Mouse (Mus musculus): ENCODE results near the gene B3gat3. TPM values are rescaled to one million over a fixed set of nuclear protein-coding genes. Genes with fewer than 3 reads are reported as not detected.

The B3gat3 gene
- polyA plus RNA-seq, 1 experiment from 2014 or later: 6.2 TPM

Other genes with a start within 250 kb of the B3gat3 start
- gene Slc3a2, start 197.0 kb upstream of the B3gat3 start, polyA plus RNA-seq (2014; fragmentation: Illumina TruSeq; extraction: RNeasy Lipid Tissue Mini Kit (QIAGEN cat#74804); ENCODE audit: low read depth, low replicate concordance): 49.2 TPM
- gene Wdr74, start 184.5 kb upstream of the B3gat3 start, polyA plus RNA-seq (2014; fragmentation: Illumina TruSeq; extraction: RNeasy Lipid Tissue Mini Kit (QIAGEN cat#74804); ENCODE audit: low read depth, low replicate concordance): 8.7 TPM
- gene 1700092M07Rik, start 179.7 kb upstream of the B3gat3 start, polyA plus RNA-seq (2014; fragmentation: Illumina TruSeq; extraction: RNeasy Lipid Tissue Mini Kit (QIAGEN cat#74804); ENCODE audit: low read depth, low replicate concordance): not detected
- gene Stx5a, start 179.0 kb upstream of the B3gat3 start, polyA plus RNA-seq (2014; fragmentation: Illumina TruSeq; extraction: RNeasy Lipid Tissue Mini Kit (QIAGEN cat#74804); ENCODE audit: low read depth, low replicate concordance): 45.2 TPM
- gene Nxf1, start 163.3 kb upstream of the B3gat3 start, polyA plus RNA-seq (2014; fragmentation: Illumina TruSeq; extraction: RNeasy Lipid Tissue Mini Kit (QIAGEN cat#74804); ENCODE audit: low read depth, low replicate concordance): 39.4 TPM
- gene Tmem223, start 149.4 kb upstream of the B3gat3 start, polyA plus RNA-seq (2014; fragmentation: Illumina TruSeq; extraction: RNeasy Lipid Tissue Mini Kit (QIAGEN cat#74804); ENCODE audit: low read depth, low replicate concordance): 19.2 TPM
- gene Tmem179b, start 145.9 kb upstream of the B3gat3 start, polyA plus RNA-seq (2014; fragmentation: Illumina TruSeq; extraction: RNeasy Lipid Tissue Mini Kit (QIAGEN cat#74804); ENCODE audit: low read depth, low replicate concordance): 30.8 TPM
- not detected for gene Taf6l, start 134.0 kb upstream of the B3gat3 start, polyA plus RNA-seq (2014; fragmentation: Illumina TruSeq; extraction: RNeasy Lipid Tissue Mini Kit (QIAGEN cat#74804); ENCODE audit: low read depth, low replicate concordance)
- 19.2 TPM for gene Polr2g, start 121.8 kb upstream of the B3gat3 start, polyA plus RNA-seq (2014; fragmentation: Illumina TruSeq; extraction: RNeasy Lipid Tissue Mini Kit (QIAGEN cat#74804); ENCODE audit: low read depth, low replicate concordance)
- gene Zbtb3, start 117.8 kb upstream of the B3gat3 start, polyA plus RNA-seq (2014; fragmentation: Illumina TruSeq; extraction: RNeasy Lipid Tissue Mini Kit (QIAGEN cat#74804); ENCODE audit: low read depth, low replicate concordance): not detected
- gene Ttc9c, start 101.0 kb upstream of the B3gat3 start, polyA plus RNA-seq (2014; fragmentation: Illumina TruSeq; extraction: RNeasy Lipid Tissue Mini Kit (QIAGEN cat#74804); ENCODE audit: low read depth, low replicate concordance): 27.0 TPM
- gene Hnrnpul2, start 100.4 kb upstream of the B3gat3 start, polyA plus RNA-seq (2014; fragmentation: Illumina TruSeq; extraction: RNeasy Lipid Tissue Mini Kit (QIAGEN cat#74804); ENCODE audit: low read depth, low replicate concordance): 49.7 TPM
- not detected for gene AC129217.1, start 90.6 kb upstream of the B3gat3 start, polyA plus RNA-seq (2014; fragmentation: Illumina TruSeq; extraction: RNeasy Lipid Tissue Mini Kit (QIAGEN cat#74804); ENCODE audit: low read depth, low replicate concordance)
- gene Bscl2, start 82.9 kb upstream of the B3gat3 start, polyA plus RNA-seq (2014; fragmentation: Illumina TruSeq; extraction: RNeasy Lipid Tissue Mini Kit (QIAGEN cat#74804); ENCODE audit: low read depth, low replicate concordance): 6.6 TPM
- gene Gng3, start 81.2 kb upstream of the B3gat3 start, polyA plus RNA-seq (2014; fragmentation: Illumina TruSeq; extraction: RNeasy Lipid Tissue Mini Kit (QIAGEN cat#74804); ENCODE audit: low read depth, low replicate concordance): not detected
- gene Lrrn4cl, start 69.6 kb upstream of the B3gat3 start, polyA plus RNA-seq (2014; fragmentation: Illumina TruSeq; extraction: RNeasy Lipid Tissue Mini Kit (QIAGEN cat#74804); ENCODE audit: low read depth, low replicate concordance): not detected
- gene Ubxn1, start 48.9 kb upstream of the B3gat3 start, polyA plus RNA-seq (2014; fragmentation: Illumina TruSeq; extraction: RNeasy Lipid Tissue Mini Kit (QIAGEN cat#74804); ENCODE audit: low read depth, low replicate concordance): 32.8 TPM
- 2.7 TPM for gene Uqcc3, start 39.5 kb upstream of the B3gat3 start, polyA plus RNA-seq (2014; fragmentation: Illumina TruSeq; extraction: RNeasy Lipid Tissue Mini Kit (QIAGEN cat#74804); ENCODE audit: low read depth, low replicate concordance)
- gene Lbhd1, start 36.6 kb upstream of the B3gat3 start, polyA plus RNA-seq (2014; fragmentation: Illumina TruSeq; extraction: RNeasy Lipid Tissue Mini Kit (QIAGEN cat#74804); ENCODE audit: low read depth, low replicate concordance): 49.1 TPM
- not detected for gene Gm49403, start 36.4 kb upstream of the B3gat3 start, polyA plus RNA-seq (2014; fragmentation: Illumina TruSeq; extraction: RNeasy Lipid Tissue Mini Kit (QIAGEN cat#74804); ENCODE audit: low read depth, low replicate concordance)
- gene 1810009A15Rik, start 31.5 kb upstream of the B3gat3 start, polyA plus RNA-seq (2014; fragmentation: Illumina TruSeq; extraction: RNeasy Lipid Tissue Mini Kit (QIAGEN cat#74804); ENCODE audit: low read depth, low replicate concordance): 9.1 TPM
- not detected for gene Gm49416, start 31.4 kb upstream of the B3gat3 start, polyA plus RNA-seq (2014; fragmentation: Illumina TruSeq; extraction: RNeasy Lipid Tissue Mini Kit (QIAGEN cat#74804); ENCODE audit: low read depth, low replicate concordance)
- 0.77 TPM for gene Ints5, start 27.4 kb upstream of the B3gat3 start, polyA plus RNA-seq (2014; fragmentation: Illumina TruSeq; extraction: RNeasy Lipid Tissue Mini Kit (QIAGEN cat#74804); ENCODE audit: low read depth, low replicate concordance)
- gene Ganab, start 22.3 kb upstream of the B3gat3 start, polyA plus RNA-seq (2014; fragmentation: Illumina TruSeq; extraction: RNeasy Lipid Tissue Mini Kit (QIAGEN cat#74804); ENCODE audit: low read depth, low replicate concordance): 79.5 TPM
- 0.50 TPM for gene Rom1, start 9.0 kb downstream of the B3gat3 start, polyA plus RNA-seq (2014; fragmentation: Illumina TruSeq; extraction: RNeasy Lipid Tissue Mini Kit (QIAGEN cat#74804); ENCODE audit: low read depth, low replicate concordance)
- 5.5 TPM for gene Eml3, start 9.2 kb downstream of the B3gat3 start, polyA plus RNA-seq (2014; fragmentation: Illumina TruSeq; extraction: RNeasy Lipid Tissue Mini Kit (QIAGEN cat#74804); ENCODE audit: low read depth, low replicate concordance)
- gene Mta2, start 21.5 kb downstream of the B3gat3 start, polyA plus RNA-seq (2014; fragmentation: Illumina TruSeq; extraction: RNeasy Lipid Tissue Mini Kit (QIAGEN cat#74804); ENCODE audit: low read depth, low replicate concordance): 28.0 TPM
- 2.6 TPM for gene Tut1, start 33.5 kb downstream of the B3gat3 start, polyA plus RNA-seq (2014; fragmentation: Illumina TruSeq; extraction: RNeasy Lipid Tissue Mini Kit (QIAGEN cat#74804); ENCODE audit: low read depth, low replicate concordance)
- 44.9 TPM for gene Eef1g, start 46.7 kb downstream of the B3gat3 start, polyA plus RNA-seq (2014; fragmentation: Illumina TruSeq; extraction: RNeasy Lipid Tissue Mini Kit (QIAGEN cat#74804); ENCODE audit: low read depth, low replicate concordance)
- 3.2 TPM for gene Ahnak, start 68.9 kb downstream of the B3gat3 start, polyA plus RNA-seq (2014; fragmentation: Illumina TruSeq; extraction: RNeasy Lipid Tissue Mini Kit (QIAGEN cat#74804); ENCODE audit: low read depth, low replicate concordance)
- not detected for gene Scgb1a1, start 167.6 kb downstream of the B3gat3 start, polyA plus RNA-seq (2014; fragmentation: Illumina TruSeq; extraction: RNeasy Lipid Tissue Mini Kit (QIAGEN cat#74804); ENCODE audit: low read depth, low replicate concordance)
- 7.7 TPM for gene Asrgl1, start 215.3 kb downstream of the B3gat3 start, polyA plus RNA-seq (2014; fragmentation: Illumina TruSeq; extraction: RNeasy Lipid Tissue Mini Kit (QIAGEN cat#74804); ENCODE audit: low read depth, low replicate concordance)